Mouse (Mus musculus) myocyte (in vitro differentiated cells): ENCODE results near the gene Meis3. TPM values are rescaled to one million over a fixed set of nuclear protein-coding genes. Genes with fewer than 3 reads are reported as not detected.

ENCODE experiments used
- H3K27me3 ChIP-seq: one replicate; pipeline ENCODE4 v1.6.1; 2011; ENCODE audit not compliant: control insufficient read depth, insufficient read depth, insufficient read length
- H3K36me3 ChIP-seq: one replicate; pipeline ENCODE4 v1.6.1; 2011; ENCODE audit not compliant: control insufficient read depth, insufficient read depth
- H3K4me2 ChIP-seq: one replicate; pipeline ENCODE4 v1.6.1; 2011; ENCODE audit warnings: low read depth, control low read depth
- H3K4me3 ChIP-seq: one replicate; pipeline ENCODE4 v1.5.1; 2011; ENCODE audit warnings: mild to moderate bottlenecking, control low read depth, moderate library complexity
- H3K79me2 ChIP-seq: one replicate; pipeline ENCODE4 v1.6.1; 2011; ENCODE audit not compliant: control insufficient read depth, insufficient read depth
- H3ac ChIP-seq: one replicate; pipeline ENCODE4 v1.6.1; 2011; ENCODE audit not compliant: control insufficient read depth, insufficient read length
- CEBPB ChIP-seq: IDR thresholded peaks from 2 replicates; pipeline ENCODE4 v1.6.1; 2011; ENCODE audit warnings: mild to moderate bottlenecking, moderate library complexity; ENCODE audit not compliant: poor library complexity, insufficient read depth, severe bottlenecking
- E2F4 ChIP-seq: IDR thresholded peaks from one replicate; pipeline ENCODE4 v1.6.1; 2011; ENCODE audit warnings: mild to moderate bottlenecking, control low read depth, moderate library complexity; ENCODE audit not compliant: insufficient read depth
- MAX ChIP-seq: IDR thresholded peaks from one replicate; pipeline ENCODE4 v1.6.1; 2011; ENCODE audit warnings: low read depth, mild to moderate bottlenecking, control low read depth
- MYOD1 ChIP-seq, 3 experiments: IDR thresholded peaks; one replicate each; pipeline ENCODE4 v1.6.1; 2011; ENCODE audit warnings: control low read depth in 2 of 3, low read depth in 2 of 3, mild to moderate bottlenecking in 2 of 3, moderate library complexity in 1 of 3; ENCODE audit not compliant: insufficient read length in 2 of 3, control insufficient read depth in 1 of 3
- MYOG ChIP-seq, 3 experiments: IDR thresholded peaks; one replicate each; pipeline ENCODE4 v1.6.1; 2011; ENCODE audit warnings: control low read depth in 2 of 3, low read depth in 2 of 3, mild to moderate bottlenecking in 2 of 3; ENCODE audit not compliant: insufficient read length in 2 of 3, control insufficient read depth in 1 of 3, insufficient read depth in 1 of 3
- POLR2A ChIP-seq: IDR thresholded peaks from one replicate; pipeline ENCODE4 v1.6.1; 2011; ENCODE audit warnings: low read depth, mild to moderate bottlenecking, control low read depth, moderate library complexity; ENCODE audit not compliant: insufficient read length
- POLR2AphosphoS2 ChIP-seq: IDR thresholded peaks from one replicate; pipeline ENCODE4 v1.6.1; 2011; ENCODE audit warnings: low read depth, control low read depth; ENCODE audit not compliant: insufficient read length
- REST ChIP-seq: IDR thresholded peaks from one replicate; pipeline ENCODE4 v1.6.1; 2011; ENCODE audit warnings: mild to moderate bottlenecking, control low read depth, moderate library complexity; ENCODE audit not compliant: insufficient read depth, insufficient read length
- SRF ChIP-seq: IDR thresholded peaks from one replicate; pipeline ENCODE4 v1.6.1; 2011; ENCODE audit warnings: low read depth; ENCODE audit not compliant: control insufficient read depth, insufficient read length
- TCF12 ChIP-seq: IDR thresholded peaks from one replicate; pipeline ENCODE4 v1.6.1; 2011; ENCODE audit warnings: mild to moderate bottlenecking, control low read depth; ENCODE audit not compliant: poor library complexity, insufficient read depth, severe bottlenecking
- TCF3 ChIP-seq: IDR thresholded peaks from one replicate; pipeline ENCODE4 v1.6.1; 2011; ENCODE audit warnings: low read depth, control low read depth; ENCODE audit not compliant: insufficient read length
- USF1 ChIP-seq: IDR thresholded peaks from one replicate; pipeline ENCODE4 v1.6.1; 2011; ENCODE audit warnings: low read depth, mild to moderate bottlenecking, control low read depth, moderate library complexity
- polyA plus RNA-seq: library from polyadenylated mRNA; unstranded; fragments of >200 nt; fragmentation: generic; extraction: Trizol; gene quantifications from one replicate; pipeline ENCODE4 v1.2.1, GENCODE M21; 2012; ENCODE audit warnings: missing spikeins

The Meis3 gene
- polyA plus RNA-seq, 1 experiment, result 2.2 TPM

GRCm38 (mm10) chr7:16150191-16151145, 24.4 kb upstream of the Meis3 start:
- Histone ChIP-seq H3ac (no peak overlapping the region), H3K4me2 (no peak overlapping the region), H3K36me3 (no peaks in the 10 kb centered on the region), H3K27me3 (peaks cover 5% of the 10 kb centered on the region), H3K4me3 (no peak overlapping the region), H3K79me2 (no peaks in the 10 kb centered on the region)
- TF ChIP-seq CEBPB (no peak), REST (no peak), POLR2AphosphoS2 (no peak), MAX (no peak), USF1 (no peak), TCF3 (no peak), POLR2A (no peak), SRF (no peak), MYOD1 (IDR thresholded peaks at IDR 0.05; ENCODE audit: control insufficient read depth in 1 of 3, insufficient read length in 2 of 3, low read depth in 2 of 3) (no peak), TCF12 (no peak), MYOG (IDR thresholded peaks at IDR 0.05; ENCODE audit: control insufficient read depth in 1 of 3, insufficient read depth in 1 of 3, insufficient read length in 2 of 3, low read depth in 2 of 3) (no peak), E2F4 (no peak)

GRCm38 (mm10) chr7:16153522-16153921, 21.4 kb upstream of the Meis3 start:
- Histone ChIP-seq H3K36me3 (no peaks in the 10 kb centered on the region), H3ac (no peak overlapping the region), H3K27me3 (no peaks in the 10 kb centered on the region), H3K4me3 (no peak overlapping the region), H3K4me2 (no peak overlapping the region), H3K79me2 (no peaks in the 10 kb centered on the region)
- TF ChIP-seq TCF3, result no peak
- no peak for TF ChIP-seq MYOG (IDR thresholded peaks at IDR 0.05; ENCODE audit: control insufficient read depth in 1 of 3, insufficient read depth in 1 of 3, insufficient read length in 2 of 3, low read depth in 2 of 3)
- TF ChIP-seq SRF, result no peak
- no peak for TF ChIP-seq MYOD1 (IDR thresholded peaks at IDR 0.05; ENCODE audit: control insufficient read depth in 1 of 3, insufficient read length in 2 of 3, low read depth in 2 of 3)
- TF ChIP-seq TCF12, result no peak
- no peak for TF ChIP-seq POLR2A
- no peak for TF ChIP-seq USF1
- TF ChIP-seq REST, result no peak
- TF ChIP-seq E2F4, result no peak
- TF ChIP-seq MAX, result no peak
- TF ChIP-seq CEBPB, result no peak
- no peak for TF ChIP-seq POLR2AphosphoS2

GRCm38 (mm10) chr7:16155132-16155872, 19.6 kb upstream of the Meis3 start:
- Histone ChIP-seq H3ac (no peak overlapping the region), H3K4me2 (peak overlapping the region; percentile 30)
- TF ChIP-seq SRF (no peak), E2F4 (no peak)

GRCm38 (mm10) chr7:16156105-16156714, 18.7 kb upstream of the Meis3 start:
- no peak overlapping the region for H3ac ChIP-seq
- no peak overlapping the region for H3K4me3 ChIP-seq
- no peaks in the 10 kb centered on the region for H3K27me3 ChIP-seq
- TF ChIP-seq CEBPB (no peak), USF1 (no peak), POLR2A (no peak), SRF (no peak), MYOG (IDR thresholded peaks at IDR 0.05; ENCODE audit: control insufficient read depth in 1 of 3, insufficient read depth in 1 of 3, insufficient read length in 2 of 3, low read depth in 2 of 3) (no peak), REST (no peak), TCF3 (no peak), TCF12 (no peak), POLR2AphosphoS2 (no peak), MAX (no peak), E2F4 (no peak), MYOD1 (IDR thresholded peaks at IDR 0.05; ENCODE audit: control insufficient read depth in 1 of 3, insufficient read length in 2 of 3, low read depth in 2 of 3) (no peak)
- no peak overlapping the region for H3K4me2 ChIP-seq
- H3K36me3 ChIP-seq, result no peaks in the 10 kb centered on the region
- no peaks in the 10 kb centered on the region for H3K79me2 ChIP-seq

More at GRCm38 (mm10) chr7:16155132-16155872, 19.6 kb upstream of the Meis3 start:
- Histone ChIP-seq H3K4me3 (no peak overlapping the region), H3K27me3 (no peaks in the 10 kb centered on the region), H3K79me2 (no peaks in the 10 kb centered on the region), H3K36me3 (no peaks in the 10 kb centered on the region)
